Mouse (Mus musculus): Measurements from ENCODE around the gene Ric8b.

The Ric8b gene

GRCm38 (mm10) chr10:85006573-85007310 is 89.3 kb downstream of the Ric8b start:
- no peak for DNase-seq (ENCODE audit: low spot score in 2 of 2)

GRCm38 (mm10) chr10:85007861-85008840 is 90.7 kb downstream of the Ric8b start:
- no peak for DNase-seq (ENCODE audit: low spot score in 2 of 2)

GRCm38 (mm10) chr10:85011066-85011465 is 93.7 kb downstream of the Ric8b start:
- no peak for DNase-seq (ENCODE audit: low spot score in 2 of 2)

- peak in 1 of 2 experiments; percentile 26 for DNase-seq (ENCODE audit: low spot score in 2 of 2)
These were observed 96.0 kb downstream of the Ric8b start for GRCm38 (mm10) chr10:85013464-85013863.

GRCm38 (mm10) chr10:85013924-85014428 is 96.6 kb downstream of the Ric8b start:
- no peak for DNase-seq (ENCODE audit: low spot score in 2 of 2)

GRCm38 (mm10) chr10:85014456-85014976 is 97.1 kb downstream of the Ric8b start:
- no peak for DNase-seq (ENCODE audit: low spot score in 2 of 2)

- DNase-seq (ENCODE audit: low spot score in 2 of 2) = no peak
These were observed 105.4 kb downstream of the Ric8b start for GRCm38 (mm10) chr10:85022647-85023312.

GRCm38 (mm10) chr10:85023313-85023666 is 105.9 kb downstream of the Ric8b start:
- DNase-seq (ENCODE audit: low spot score in 2 of 2) = no peak

GRCm38 (mm10) chr10:85025799-85026424 is 108.5 kb downstream of the Ric8b start:
- DNase-seq (ENCODE audit: low spot score in 2 of 2) = no peak

- no peak for DNase-seq (ENCODE audit: low spot score in 2 of 2)
These were observed 110.3 kb downstream of the Ric8b start for GRCm38 (mm10) chr10:85027619-85028175.

- no peak for DNase-seq (ENCODE audit: low spot score in 2 of 2)
These were observed 117.8 kb downstream of the Ric8b start for GRCm38 (mm10) chr10:85035131-85035725.

- DNase-seq (ENCODE audit: low spot score in 2 of 2) = no peak
These were observed 120.7 kb downstream of the Ric8b start for GRCm38 (mm10) chr10:85038147-85038546.

GRCm38 (mm10) chr10:85038852-85039251 is 121.4 kb downstream of the Ric8b start:
- DNase-seq (ENCODE audit: low spot score in 2 of 2) = no peak

GRCm38 (mm10) chr10:85044191-85044711 is 126.8 kb downstream of the Ric8b start:
- no peak for DNase-seq (ENCODE audit: low spot score in 2 of 2)

- DNase-seq (ENCODE audit: low spot score in 2 of 2) = peak; percentile 6 to 7
These were observed 127.6 kb downstream of the Ric8b start for GRCm38 (mm10) chr10:85044732-85045720.

- peak; percentile 8 to 9 for DNase-seq (ENCODE audit: low spot score in 2 of 2)
These were observed 129.2 kb downstream of the Ric8b start for GRCm38 (mm10) chr10:85046585-85046984.

- DNase-seq (ENCODE audit: low spot score in 2 of 2) = no peak
These were observed 130.6 kb downstream of the Ric8b start for GRCm38 (mm10) chr10:85048008-85048407.

GRCm38 (mm10) chr10:85050668-85051208 is 133.3 kb downstream of the Ric8b start:
- DNase-seq (ENCODE audit: low spot score in 2 of 2) = no peak

GRCm38 (mm10) chr10:85052451-85052850 is 135.0 kb downstream of the Ric8b start:
- DNase-seq (ENCODE audit: low spot score in 2 of 2) = no peak
